Mouse (Mus musculus): Measurements from ENCODE around the gene Fut11.

The Fut11 gene

DNA sequence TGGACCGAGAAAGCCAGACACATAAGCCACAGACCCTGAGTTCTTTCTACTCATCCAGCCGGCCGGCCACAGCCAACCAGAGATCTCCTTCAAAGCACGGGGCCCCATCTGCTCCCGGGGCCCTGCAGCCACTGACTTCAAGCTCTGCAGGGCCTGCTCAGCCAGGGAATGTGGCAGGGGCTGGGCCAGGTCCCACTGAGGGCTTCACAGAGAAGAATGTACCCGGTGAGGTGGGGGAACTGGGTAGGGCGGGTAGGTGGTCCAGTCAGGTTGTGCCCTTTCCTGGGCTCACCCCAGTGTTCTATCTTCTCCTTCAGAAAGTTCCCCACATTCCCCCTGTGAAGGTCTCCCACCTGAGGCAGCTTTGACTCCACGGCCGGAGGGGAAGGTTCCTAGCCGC is 23.7 kb downstream of the Fut11 start:
- in situ Hi-C loops (cut with MboI, MseI), result no loop called here

DNA sequence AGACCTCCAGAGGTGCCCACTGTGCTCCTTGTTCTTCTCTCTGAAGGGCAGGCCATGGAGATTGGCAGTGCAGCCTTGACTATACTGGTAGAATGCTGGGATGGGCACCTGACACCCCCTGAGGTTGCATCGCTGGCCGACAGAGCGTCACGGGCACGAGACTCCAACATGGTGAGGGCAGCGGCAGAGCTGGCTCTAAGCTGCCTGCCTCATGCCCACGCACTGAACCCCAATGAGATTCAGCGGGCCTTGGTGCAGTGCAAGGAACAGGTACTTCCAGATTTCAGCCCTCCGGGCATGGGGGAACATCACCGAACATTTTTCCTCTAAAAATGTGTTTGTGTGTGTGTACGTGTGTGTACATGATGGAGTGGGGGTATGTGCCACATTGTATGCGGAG is 25.0 kb downstream of the Fut11 start:
- in situ Hi-C loops (cut with MboI, MseI), result no loop called here

DNA sequence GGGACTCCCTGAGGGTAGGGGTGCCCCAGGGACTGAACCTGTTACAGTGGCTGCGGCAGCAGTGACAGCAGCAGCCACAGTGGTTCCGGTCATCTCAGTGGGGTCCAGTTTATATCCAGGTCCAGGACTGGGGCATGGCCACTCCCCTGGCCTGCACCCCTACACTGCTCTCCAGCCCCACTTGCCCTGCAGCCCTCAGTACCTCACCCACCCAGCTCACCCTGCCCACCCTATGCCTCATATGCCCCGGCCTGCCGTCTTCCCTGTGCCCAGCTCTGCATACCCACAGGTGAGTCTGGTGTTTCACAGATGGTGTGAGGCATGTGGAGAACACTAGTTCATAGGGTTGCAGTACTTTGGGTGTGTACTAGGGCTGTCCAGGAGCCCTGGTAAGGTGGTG is 26.6 kb downstream of the Fut11 start:
- in situ Hi-C loops (cut with MboI, MseI), result no loop called here

DNA sequence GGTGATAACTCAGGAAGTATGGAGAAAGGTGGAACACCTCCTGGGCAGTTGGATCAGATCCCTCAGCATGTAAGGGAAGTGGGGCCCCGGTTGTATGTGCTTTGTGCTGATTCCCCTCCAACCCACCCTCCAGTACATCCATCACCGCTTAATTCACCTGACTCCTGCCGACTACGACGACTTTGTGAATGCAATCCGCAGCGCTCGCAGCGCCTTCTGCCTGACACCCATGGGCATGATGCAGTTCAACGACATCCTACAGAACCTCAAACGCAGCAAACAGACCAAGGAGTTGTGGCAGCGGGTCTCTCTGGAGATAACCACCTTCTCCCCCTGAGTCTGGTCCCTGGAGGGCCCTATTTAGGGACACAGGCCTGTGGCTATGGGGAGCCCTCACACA is 28.2 kb downstream of the Fut11 start:
- in situ Hi-C loops (cut with MboI, MseI), result no loop called here

DNA sequence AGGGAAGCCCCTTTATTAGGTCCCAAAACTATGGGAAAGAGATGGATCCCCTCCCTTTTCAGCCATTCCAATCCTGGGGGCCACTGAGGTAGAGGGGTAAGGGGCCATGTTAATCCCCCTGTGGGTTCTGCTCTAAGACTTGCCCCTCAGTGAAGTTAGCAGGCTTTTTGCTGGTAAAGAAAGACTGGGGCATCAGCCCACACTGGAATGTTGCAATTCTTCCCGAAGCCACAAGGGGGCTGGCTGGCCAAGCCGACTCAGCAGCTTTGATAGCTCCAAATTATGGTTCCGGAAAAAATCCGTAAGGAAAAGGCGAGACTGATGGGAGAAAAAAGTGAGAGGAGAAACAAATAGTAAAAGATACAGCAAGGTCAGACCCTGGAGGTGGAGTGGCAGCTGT is 29.3 kb downstream of the Fut11 start:
- in situ Hi-C loops (cut with MboI, MseI), result no loop called here

DNA sequence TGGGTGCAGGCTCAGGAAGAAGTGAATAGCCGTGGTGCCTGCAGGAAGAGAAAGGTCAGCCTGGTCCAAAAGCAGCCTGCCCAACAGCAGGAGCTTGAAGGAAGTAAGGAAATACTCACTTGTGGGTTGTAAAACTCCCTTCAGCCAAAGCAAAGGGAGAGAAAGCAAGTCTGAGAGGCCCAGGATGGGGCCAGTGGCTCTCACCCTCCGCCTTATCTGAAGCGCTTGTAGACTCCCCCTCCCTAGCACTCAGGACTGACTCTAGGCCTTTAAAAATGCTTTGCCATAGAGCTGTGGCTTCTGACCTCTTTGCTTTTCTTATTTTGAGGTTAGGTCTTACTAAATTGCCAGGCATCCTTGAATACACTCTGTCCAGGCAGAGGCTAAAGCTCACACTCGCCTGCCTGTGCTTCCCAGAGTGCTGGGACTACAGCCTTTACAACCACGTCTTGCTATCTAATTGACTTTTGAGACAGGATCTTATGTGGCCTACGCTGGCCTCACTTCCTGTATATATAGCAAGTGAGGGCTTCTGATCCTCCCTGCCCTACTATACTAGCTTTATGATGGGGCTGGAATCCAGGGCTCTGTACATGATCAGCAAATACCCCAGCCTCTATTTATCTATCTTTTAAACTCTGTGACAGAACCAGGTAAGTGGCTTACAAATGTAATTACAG is 31.0 kb downstream of the Fut11 start:
- in situ Hi-C loops (cut with MboI, MseI), result no loop called here

DNA sequence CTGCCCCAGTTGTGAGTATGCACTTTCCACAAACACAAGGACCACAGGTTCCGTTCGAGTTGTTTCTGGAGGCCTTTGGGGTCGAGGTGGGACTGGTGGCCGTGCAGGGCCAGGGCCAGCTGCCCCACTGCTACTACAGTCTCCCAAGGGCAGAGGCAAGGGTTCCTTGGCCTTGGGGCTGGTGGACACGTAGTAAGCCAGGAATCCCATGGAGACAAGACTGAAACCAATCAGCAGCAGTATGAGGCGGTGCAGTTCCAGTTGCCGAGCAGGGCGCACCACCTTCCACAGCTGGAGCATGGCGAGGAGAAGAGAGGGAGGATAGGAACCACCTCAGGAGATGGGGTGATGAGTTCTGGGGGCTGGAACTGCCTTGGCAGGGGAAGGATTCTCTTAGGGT is 35.1 kb downstream of the Fut11 start:
- in situ Hi-C loops (cut with MboI, MseI), result no loop called here

DNA sequence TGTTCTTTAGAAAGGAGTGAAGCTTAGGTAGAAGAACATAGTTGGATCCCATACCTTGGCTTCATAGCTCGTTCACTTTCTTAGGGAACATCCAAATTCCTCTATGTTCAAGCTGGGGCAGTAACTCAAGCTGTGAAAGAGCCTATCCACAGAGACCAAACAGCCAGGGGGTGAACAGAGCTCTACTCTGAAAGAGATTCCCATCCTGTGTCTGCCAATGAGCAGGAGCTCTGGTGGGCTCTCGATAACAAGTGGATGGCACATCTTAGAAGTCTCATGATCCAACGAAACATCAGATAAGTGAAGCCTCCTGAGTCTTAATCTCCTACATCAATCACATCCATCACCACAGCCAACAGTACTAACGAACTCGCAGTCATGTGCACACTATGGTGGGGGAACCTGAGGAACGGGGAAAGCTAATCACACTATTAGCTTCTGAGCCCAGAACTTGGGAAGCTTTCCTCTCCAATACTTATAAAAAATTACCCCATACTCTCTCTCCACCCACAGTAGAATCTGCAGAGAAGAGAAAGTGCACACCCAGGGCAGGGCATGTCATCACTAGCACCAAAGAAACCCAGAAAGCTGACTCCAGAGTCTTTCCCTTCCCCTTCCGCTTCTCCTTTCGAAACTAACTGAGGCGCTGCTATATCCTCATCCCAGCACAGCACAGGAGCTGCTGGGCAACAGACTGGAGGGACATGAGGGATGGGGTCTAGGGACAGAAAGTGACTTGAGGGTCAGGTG is 36.3 kb downstream of the Fut11 start:
- in situ Hi-C loops (cut with MboI, MseI), result no loop called here

DNA sequence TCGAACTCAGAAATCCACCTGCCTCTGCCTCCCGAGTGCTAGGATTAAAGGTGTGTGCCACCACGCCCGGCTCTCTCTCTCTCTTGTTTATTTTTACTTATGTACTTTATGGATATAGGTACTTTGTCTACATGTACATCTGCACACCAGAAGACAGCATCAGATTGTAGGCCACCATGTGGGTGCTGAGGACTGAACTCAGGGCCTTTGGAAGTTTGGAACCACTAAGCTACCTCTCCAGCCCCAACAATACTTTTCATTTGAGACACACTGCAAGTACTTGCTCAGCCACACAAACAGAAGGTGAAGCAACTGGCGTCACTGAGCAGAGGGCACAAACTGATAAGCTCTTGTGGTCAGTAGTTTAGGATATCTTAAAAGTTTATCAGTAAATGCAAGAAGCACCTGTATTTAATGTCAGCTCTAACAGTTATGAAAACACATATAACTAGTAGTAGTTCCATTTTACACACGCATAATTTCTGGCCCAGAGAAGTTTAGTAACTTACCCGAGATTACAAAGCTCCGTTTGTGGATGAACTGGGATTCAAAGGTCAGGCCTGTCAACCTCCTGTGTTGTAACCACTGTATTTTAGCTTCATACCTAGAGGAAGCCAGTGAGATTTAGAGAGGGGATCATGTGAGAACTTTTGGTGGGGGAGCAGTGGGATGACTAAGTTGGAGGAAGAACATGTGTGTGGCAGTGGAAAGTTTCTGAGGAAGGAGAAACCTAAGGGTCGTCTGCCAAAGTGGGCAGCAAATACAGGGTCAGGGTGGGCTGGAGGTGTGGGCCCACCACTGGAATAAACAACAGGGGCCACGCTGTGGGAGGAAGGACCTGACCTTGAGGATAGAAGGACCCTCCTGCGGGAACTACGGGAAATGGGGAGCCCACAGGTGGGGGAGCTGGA is 38.5 kb downstream of the Fut11 start:
- in situ Hi-C loops (cut with MboI, MseI), result no loop called here

DNA sequence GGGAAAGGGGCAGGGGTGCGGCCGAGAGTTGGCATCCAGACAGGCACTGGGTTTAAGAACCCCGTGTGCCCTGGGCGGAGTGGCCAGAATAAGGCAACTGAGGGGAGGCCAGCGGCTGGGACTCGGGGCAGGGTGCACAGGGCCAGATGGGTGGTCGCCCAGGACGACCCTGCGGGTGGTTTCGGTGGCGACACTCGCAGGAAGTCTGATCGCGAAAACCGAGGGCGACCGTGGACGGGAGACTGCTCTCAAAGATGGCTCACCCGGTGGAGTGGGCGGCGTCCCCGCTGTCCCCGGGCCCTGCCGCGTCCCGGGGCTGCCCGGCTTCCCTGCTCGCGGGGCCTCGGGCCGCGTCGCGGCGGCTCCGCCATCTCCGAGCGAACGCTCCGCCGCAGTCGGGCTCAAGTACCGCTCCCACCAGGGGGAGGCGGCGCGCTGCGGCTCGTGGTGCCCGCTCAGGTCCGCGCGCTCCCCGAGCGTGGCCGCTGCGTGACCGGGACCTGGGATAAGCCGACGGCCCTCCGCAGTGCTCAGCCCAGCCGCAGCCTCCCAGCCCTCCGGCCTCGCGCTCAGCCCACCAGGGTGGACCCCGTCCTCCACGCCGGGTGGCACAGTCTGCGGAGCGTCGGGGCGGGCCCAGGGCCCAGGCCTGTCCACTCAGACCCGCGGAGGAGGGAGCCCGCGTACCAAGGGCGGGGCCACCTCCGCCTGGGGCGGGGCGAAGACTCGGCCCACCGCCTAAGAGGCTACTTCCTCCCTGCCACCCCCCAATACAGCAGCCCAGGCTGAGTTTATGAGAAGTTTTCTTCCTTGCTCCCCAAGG is 39.4 kb downstream of the Fut11 start, which contains the start of gene Ndst2:
Gene Ndst2 (minus strand): TSS at position 611 of the 823 bp plus-strand sequence.
- in situ Hi-C loops (cut with MboI, MseI), result no loop called here

DNA sequence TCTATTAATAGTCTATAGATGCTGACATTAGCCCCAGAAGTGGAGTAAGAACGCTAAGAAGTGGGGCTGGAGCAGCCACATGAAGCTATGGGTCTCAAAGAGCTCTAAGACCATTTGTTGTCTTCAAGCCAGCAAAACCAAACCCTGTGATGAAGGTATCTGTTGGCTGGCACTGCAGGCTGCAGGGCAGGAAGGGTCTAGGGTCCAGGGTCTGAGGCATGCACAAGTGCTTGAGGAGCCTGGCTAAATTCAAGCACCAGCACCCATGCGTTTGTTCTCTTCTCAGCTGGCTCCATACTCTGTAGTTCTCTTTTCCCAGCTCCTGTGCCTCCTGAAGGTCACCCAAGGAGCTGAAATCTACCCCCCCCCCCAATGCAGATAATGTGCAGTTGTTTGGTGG is 40.3 kb downstream of the Fut11 start:
- in situ Hi-C loops (cut with MboI, MseI), result no loop called here

DNA sequence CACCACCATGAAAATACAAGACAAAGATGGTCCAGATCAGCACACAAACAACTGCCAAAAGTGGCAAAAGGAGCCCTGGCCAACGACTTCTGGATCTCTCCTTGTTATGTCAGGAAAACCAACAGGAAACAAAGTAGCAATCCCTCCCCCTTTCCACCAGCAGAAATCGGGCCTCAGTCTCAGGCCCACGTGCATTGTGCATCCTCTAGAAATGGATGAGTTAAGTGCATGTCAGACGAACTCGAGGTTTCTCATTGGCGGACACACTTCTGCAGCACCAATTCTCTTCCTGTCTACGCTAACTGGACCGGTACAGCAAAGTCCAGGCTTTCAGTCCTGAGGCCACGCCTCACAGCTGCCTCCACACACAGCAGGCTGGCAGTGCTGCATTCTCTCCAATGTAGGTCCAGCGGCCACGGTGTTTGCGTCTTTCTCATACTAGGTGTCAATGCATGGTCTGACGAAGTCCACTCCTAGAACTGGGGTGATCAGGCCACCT is 41.2 kb downstream of the Fut11 start:
- in situ Hi-C loops (cut with MboI, MseI), result no loop called here

DNA sequence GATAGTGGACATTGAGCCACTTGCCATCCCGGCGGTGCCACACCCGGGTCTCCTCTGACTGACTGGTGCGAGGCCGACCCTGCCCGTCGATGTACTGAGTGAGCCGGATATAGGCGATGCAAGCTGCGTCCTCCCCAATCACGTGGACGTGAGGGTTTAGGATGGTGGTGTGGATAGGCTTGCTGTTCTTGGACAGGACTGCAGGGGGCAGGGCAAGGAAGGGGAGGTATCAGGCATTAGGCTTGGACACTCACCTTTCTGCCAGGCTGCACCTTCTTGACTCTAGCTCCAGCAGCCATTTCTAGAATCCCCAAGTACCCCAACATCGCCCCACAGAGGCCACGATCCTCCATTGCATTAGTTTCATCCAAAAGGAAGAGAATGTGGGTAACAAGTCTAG is 42.5 kb downstream of the Fut11 start:
- in situ Hi-C loops (cut with MboI, MseI), result no loop called here

DNA sequence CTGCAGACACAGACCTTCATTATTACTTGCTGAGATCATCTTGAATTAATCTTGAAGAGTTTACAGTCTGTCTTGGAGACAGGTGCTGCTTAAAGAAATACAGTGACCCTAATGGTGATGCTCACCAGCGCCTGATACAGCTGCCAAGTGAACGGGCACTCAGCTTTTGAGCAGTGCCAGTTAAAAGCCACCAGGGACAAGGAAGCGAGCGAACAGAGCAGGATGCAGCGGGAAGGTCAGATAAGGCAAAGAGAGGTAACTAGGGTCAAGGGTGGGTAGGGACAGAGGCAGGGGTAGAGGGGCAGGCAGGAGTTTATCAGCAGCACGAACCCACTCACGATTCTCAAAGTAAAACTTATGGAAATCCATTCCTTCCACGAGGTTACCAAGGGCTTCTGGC is 43.7 kb downstream of the Fut11 start:
- in situ Hi-C loops (cut with MboI, MseI), result no loop called here

DNA sequence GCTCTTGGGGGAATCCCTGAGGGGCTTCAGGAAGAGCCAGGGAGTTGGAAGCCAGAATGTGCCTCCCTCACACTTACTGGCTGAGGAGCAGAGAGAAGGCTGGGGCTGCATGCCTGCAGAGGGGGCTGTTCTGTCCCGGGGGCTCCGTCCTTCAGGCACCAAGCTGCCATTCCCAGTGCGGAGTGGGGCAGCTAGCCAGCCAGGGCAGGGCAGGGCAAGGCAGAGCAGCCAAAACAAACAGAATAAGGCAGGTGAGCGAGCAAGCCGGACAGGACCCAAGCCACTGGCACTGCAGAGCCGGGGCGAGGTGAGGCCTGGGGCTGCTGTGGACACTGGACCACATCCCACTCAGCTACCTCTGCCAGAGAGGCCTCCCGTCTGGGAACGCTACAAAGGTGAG is 46.5 kb downstream of the Fut11 start:
- in situ Hi-C loops (cut with MboI, MseI), result no loop called here

DNA sequence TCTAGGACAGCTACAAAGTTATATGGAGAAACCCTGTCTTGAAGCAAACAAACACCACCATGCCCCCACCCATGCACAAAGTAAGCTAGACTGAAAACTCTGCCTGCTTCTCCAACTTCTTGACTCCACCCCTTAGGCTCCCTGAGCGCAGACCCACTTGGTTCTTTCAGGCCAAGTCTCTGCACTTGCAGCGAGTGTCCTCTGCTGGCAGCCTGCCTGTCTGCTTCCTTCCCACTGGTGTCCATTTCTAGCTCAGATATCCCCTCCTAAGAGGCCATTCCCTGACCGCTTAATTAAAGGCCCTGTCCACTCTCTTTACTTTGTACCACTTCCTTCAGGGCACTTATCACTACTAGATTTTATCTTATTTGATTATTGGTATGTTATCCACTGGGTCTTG is 48.8 kb downstream of the Fut11 start:
- in situ Hi-C loops (cut with MboI, MseI), result no loop called here

DNA sequence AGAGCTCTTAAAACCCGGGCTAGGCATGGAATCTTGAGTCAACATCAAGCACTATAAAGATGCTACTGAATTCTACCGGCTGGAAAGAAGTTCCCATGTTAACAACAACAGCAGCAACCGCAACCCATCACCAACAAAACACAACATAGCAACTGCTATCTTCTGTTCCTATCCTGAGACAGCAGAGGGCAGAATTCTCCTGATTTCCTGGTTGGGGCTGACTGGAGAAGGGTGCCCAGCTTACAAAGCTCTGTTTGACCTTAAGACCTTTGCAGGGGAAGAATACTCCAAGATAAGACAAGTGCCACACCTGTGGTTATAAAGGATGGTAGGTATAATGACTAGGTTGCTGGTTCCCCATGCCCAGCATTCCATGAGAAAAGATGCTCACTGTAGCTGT is 52.2 kb downstream of the Fut11 start:
- in situ Hi-C loops (cut with MboI, MseI), result no loop called here

DNA sequence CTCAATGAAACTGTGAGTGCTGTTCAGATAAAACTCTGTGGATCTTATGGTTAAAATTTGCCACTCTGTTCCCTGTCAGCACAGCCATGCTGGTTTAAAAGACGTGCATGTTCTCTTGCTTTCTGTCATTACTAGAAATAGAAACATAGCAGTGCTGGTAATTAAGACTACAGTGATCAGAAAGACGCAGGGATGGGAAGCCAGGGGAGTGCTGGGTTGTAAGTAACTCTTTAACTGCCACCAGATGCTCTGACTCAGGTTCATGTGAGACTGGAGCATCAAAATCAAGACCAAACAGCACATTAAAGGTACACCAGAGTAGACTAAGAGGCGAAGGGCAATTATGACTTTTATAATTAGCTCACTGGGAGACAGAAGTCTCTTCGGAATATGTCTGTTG is 53.6 kb downstream of the Fut11 start:
- in situ Hi-C loops (cut with MboI, MseI), result no loop called here

DNA sequence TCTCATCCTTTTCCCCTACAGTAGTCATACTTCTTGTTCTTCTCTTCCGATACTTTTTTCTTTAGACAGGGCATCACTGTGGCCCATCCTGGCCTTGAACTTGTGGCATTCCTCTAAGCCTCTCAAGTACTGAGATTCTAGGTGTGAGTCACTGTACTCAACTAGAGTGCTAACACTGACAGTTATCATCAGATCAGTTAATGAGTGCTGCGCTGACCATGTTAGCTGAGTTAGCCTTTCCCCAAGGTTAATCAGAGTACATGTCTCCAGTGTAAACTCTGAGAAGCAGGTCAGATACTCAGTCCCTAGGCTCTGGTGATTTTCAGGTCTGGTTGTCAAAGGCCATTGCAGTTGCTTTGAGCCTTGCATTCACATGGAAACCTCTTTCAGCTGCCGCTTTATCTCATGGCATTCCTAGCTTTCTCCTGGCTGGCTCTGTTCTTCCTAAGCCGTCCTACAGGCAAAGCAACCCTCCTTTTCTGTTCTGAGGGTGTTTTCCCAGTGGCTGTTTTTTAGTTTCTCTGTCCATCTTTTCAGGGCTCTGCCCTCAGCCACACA is 54.8 kb downstream of the Fut11 start:
- in situ Hi-C loops (cut with MboI, MseI), result loop anchor here in 1 of 2 experiments (25.0 kb wide), 1 partner anchor 263 kb away; no protein-coding TSS in a partner anchor

DNA sequence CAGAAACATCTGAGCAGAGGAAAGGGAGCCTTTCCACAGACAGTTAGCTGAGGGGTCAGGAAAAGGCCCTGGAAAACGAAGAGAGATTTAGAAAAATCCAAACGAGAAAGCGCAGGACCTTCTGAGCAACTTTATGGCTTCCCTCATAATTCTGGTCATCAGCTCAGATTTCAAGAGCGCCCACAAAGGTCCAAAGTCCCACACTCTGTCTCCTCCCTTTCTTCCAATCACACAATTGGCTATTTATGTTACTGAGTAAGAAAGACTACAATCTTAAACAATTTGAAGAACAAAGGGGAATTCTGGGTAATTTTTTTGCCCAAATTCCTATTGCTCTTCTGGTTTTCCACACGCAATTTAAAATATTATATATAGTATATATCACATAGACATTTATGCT is 55.7 kb downstream of the Fut11 start:
- in situ Hi-C loops (cut with MboI, MseI), result loop anchor here in 1 of 2 experiments (25.0 kb wide), 1 partner anchor 262 kb away; no protein-coding TSS in a partner anchor
